Mouse (Mus musculus) MEL (cell line): ENCODE measurements around the gene Agbl5. TPM values are rescaled to one million over a fixed set of nuclear protein-coding genes. Genes with fewer than 3 reads are reported as not detected.

Source experiments
- DNase-seq: peaks from one replicate; pipeline ENCODE4 v3.0.0; 2011; ENCODE audit warnings: low read depth, low spot score
- H3K27ac ChIP-seq: 2 replicates; pipeline ENCODE4 v1.5.1; 2012; ENCODE audit warnings: low read depth, mild to moderate bottlenecking, control low read depth, low read length, moderate library complexity; ENCODE audit not compliant: control insufficient read depth
- H3K27me3 ChIP-seq, 2 experiments: fragments of 150-350 bp in 1 of 2; sonication (generic) in 1 of 2; 2 replicates each; pipeline ENCODE4 v1.6.1; 2012; ENCODE audit warnings: low read length in 2 of 2, mild to moderate bottlenecking in 2 of 2, improper control_type of control experiment in 1 of 2, moderate library complexity in 1 of 2; ENCODE audit not compliant: insufficient read depth in 2 of 2, control insufficient read depth in 1 of 2
- H3K36me3 ChIP-seq, 2 experiments: 2 replicates each; pipeline ENCODE4 v1.6.1; 2012 to 2014; ENCODE audit warnings: low read length in 2 of 2, improper control_type of control experiment in 1 of 2, inconsistent platforms in 1 of 2, mild to moderate bottlenecking in 1 of 2; ENCODE audit not compliant: insufficient read depth in 2 of 2, control insufficient read depth in 1 of 2
- H3K4me1 ChIP-seq, 2 experiments: fragments of 150-350 bp in 1 of 2; sonication (generic) in 1 of 2; 2 replicates each; pipeline ENCODE4 v1.6.1; 2012; ENCODE audit warnings: low read length in 2 of 2, improper control_type of control experiment in 1 of 2, mild to moderate bottlenecking in 1 of 2; ENCODE audit not compliant: insufficient read depth in 2 of 2, control insufficient read depth in 1 of 2
- H3K4me3 ChIP-seq, 2 experiments: fragments of 150-350 bp in 1 of 2; sonication (generic) in 1 of 2; 2 replicates each; pipeline ENCODE4 v1.5.1; 2012; ENCODE audit warnings: low read depth in 2 of 2, low read length in 2 of 2, mild to moderate bottlenecking in 2 of 2, moderate library complexity in 2 of 2, control low read depth in 1 of 2, improper control_type of control experiment in 1 of 2; ENCODE audit not compliant: control insufficient read depth in 1 of 2, insufficient read depth in 1 of 2
- H3K79me2 ChIP-seq: 2 replicates; pipeline ENCODE4 v1.6.1; 2012; ENCODE audit warnings: mild to moderate bottlenecking, low read length, moderate library complexity; ENCODE audit not compliant: control insufficient read depth, poor library complexity, insufficient read depth
- H3K9ac ChIP-seq: 2 replicates; pipeline ENCODE4 v1.6.1; 2012; ENCODE audit warnings: low read depth, mild to moderate bottlenecking, control low read depth, low read length, moderate library complexity; ENCODE audit not compliant: control insufficient read depth, poor library complexity, severe bottlenecking
- H3K9me3 ChIP-seq: fragments of 150-350 bp; sonication (generic); replicated peaks from 2 replicates; pipeline ENCODE4 v1.6.1; 2012; ENCODE audit warnings: mild to moderate bottlenecking, low read length, improper control_type of control experiment, moderate library complexity; ENCODE audit not compliant: insufficient read depth
- BHLHE40 ChIP-seq: IDR thresholded peaks from 2 replicates; pipeline ENCODE4 v1.6.1; 2012; ENCODE audit warnings: low read depth, mild to moderate bottlenecking, inconsistent platforms, low read length, improper control_type of control experiment, borderline replicate concordance
- CHD2 ChIP-seq: IDR thresholded peaks from 2 replicates; pipeline ENCODE4 v1.6.1; 2011; ENCODE audit warnings: low read length, improper control_type of control experiment
- E2F4 ChIP-seq: IDR thresholded peaks from 2 replicates; pipeline ENCODE4 v1.6.1; 2011; ENCODE audit warnings: low read depth, low read length, improper control_type of control experiment, borderline replicate concordance
- ELF1 ChIP-seq: IDR thresholded peaks from 2 replicates; pipeline ENCODE4 v1.6.1; 2014; ENCODE audit warnings: low read depth, mild to moderate bottlenecking, inconsistent platforms, low read length, improper control_type of control experiment, moderate library complexity
- ETS1 ChIP-seq: IDR thresholded peaks from 2 replicates; pipeline ENCODE4 v1.6.1; 2012; ENCODE audit warnings: low read depth, mild to moderate bottlenecking, inconsistent platforms, low read length, improper control_type of control experiment, moderate library complexity
- GABPA ChIP-seq: IDR thresholded peaks from 2 replicates; pipeline ENCODE4 v1.6.1; 2012; ENCODE audit warnings: low read depth, mild to moderate bottlenecking, inconsistent platforms, low read length, improper control_type of control experiment, moderate library complexity
- JUND ChIP-seq: IDR thresholded peaks from 2 replicates; pipeline ENCODE4 v1.6.1; 2011; ENCODE audit warnings: low read depth, mild to moderate bottlenecking, improper control_type of control experiment, low read length
- MAZ ChIP-seq: IDR thresholded peaks from 2 replicates; pipeline ENCODE4 v1.6.1; 2012; ENCODE audit warnings: low read depth, mild to moderate bottlenecking, inconsistent platforms, low read length, improper control_type of control experiment
- MXI1 ChIP-seq: IDR thresholded peaks from 2 replicates; pipeline ENCODE4 v1.6.1; 2011; ENCODE audit warnings: mild to moderate bottlenecking, low read depth, low read length, improper control_type of control experiment
- MYB ChIP-seq: IDR thresholded peaks from 2 replicates; pipeline ENCODE4 v1.6.1; 2011; ENCODE audit warnings: mild to moderate bottlenecking, low read depth, low read length, improper control_type of control experiment
- NELFE ChIP-seq: IDR thresholded peaks from 2 replicates; pipeline ENCODE4 v1.6.1; 2011; ENCODE audit warnings: low read depth, low read length, improper control_type of control experiment
- POLR2A ChIP-seq, 2 experiments: IDR thresholded peaks; 2 replicates each; pipeline ENCODE4 v1.6.1; 2011 to 2012; ENCODE audit warnings: low read length in 2 of 2, mild to moderate bottlenecking in 2 of 2, control low read depth in 1 of 2, improper control_type of control experiment in 1 of 2, low read depth in 1 of 2, moderate library complexity in 1 of 2; ENCODE audit not compliant: control insufficient read depth in 1 of 2, insufficient read depth in 1 of 2, poor library complexity in 1 of 2
- POLR2AphosphoS2 ChIP-seq: IDR thresholded peaks from 2 replicates; pipeline ENCODE4 v1.6.1; 2011; ENCODE audit warnings: low read length, improper control_type of control experiment
- RAD21 ChIP-seq: IDR thresholded peaks from 2 replicates; pipeline ENCODE4 v1.6.1; 2011; ENCODE audit warnings: mild to moderate bottlenecking, low read depth, low read length, improper control_type of control experiment
- SMC3 ChIP-seq: IDR thresholded peaks from 2 replicates; pipeline ENCODE4 v1.6.1; 2011; ENCODE audit warnings: low read depth, low read length, improper control_type of control experiment
- TCF12 ChIP-seq: IDR thresholded peaks from 2 replicates; pipeline ENCODE4 v1.6.1; 2014; ENCODE audit warnings: low read depth, mild to moderate bottlenecking, inconsistent platforms, low read length, improper control_type of control experiment, moderate library complexity
- UBTF ChIP-seq: IDR thresholded peaks from 2 replicates; pipeline ENCODE4 v1.6.1; 2012; ENCODE audit warnings: low read depth, mild to moderate bottlenecking, inconsistent platforms, low read length, improper control_type of control experiment, moderate library complexity, borderline replicate concordance; ENCODE audit not compliant: insufficient read depth
- USF1 ChIP-seq: IDR thresholded peaks from 2 replicates; pipeline ENCODE4 v1.6.1; 2014; ENCODE audit warnings: low read depth, mild to moderate bottlenecking, inconsistent platforms, low read length, improper control_type of control experiment, moderate library complexity
- USF2 ChIP-seq, 2 experiments: IDR thresholded peaks; 2 replicates each; pipeline ENCODE4 v1.6.1; 2011 to 2012; ENCODE audit warnings: improper control_type of control experiment in 2 of 2, low read length in 2 of 2, borderline replicate concordance in 1 of 2, inconsistent platforms in 1 of 2, low read depth in 1 of 2, mild to moderate bottlenecking in 1 of 2; ENCODE audit not compliant: insufficient read depth in 1 of 2
- ZC3H11A ChIP-seq: IDR thresholded peaks from 2 replicates; pipeline ENCODE4 v1.6.1; 2012; ENCODE audit warnings: low read depth, mild to moderate bottlenecking, inconsistent platforms, low read length, improper control_type of control experiment
- ZKSCAN1 ChIP-seq: IDR thresholded peaks from 2 replicates; pipeline ENCODE4 v1.6.1; 2012; ENCODE audit warnings: low read depth, mild to moderate bottlenecking, inconsistent platforms, low read length, improper control_type of control experiment, moderate library complexity
- ZMIZ1 ChIP-seq: IDR thresholded peaks from 2 replicates; pipeline ENCODE4 v1.6.1; 2012; ENCODE audit warnings: low read depth, mild to moderate bottlenecking, inconsistent platforms, low read length, improper control_type of control experiment, moderate library complexity
- ZNF384 ChIP-seq: IDR thresholded peaks from 2 replicates; pipeline ENCODE4 v1.6.1; 2012; ENCODE audit warnings: low read depth, mild to moderate bottlenecking, inconsistent platforms, low read length, improper control_type of control experiment
- polyA plus RNA-seq, 2 experiments: library from polyadenylated mRNA; stranded (reverse) in 1 of 2; unstranded in 1 of 2; fragments of >175 nt in 1 of 2; fragments of >200 nt in 1 of 2; gene quantifications; 2 replicates each; pipeline versions ENCODE4 v1.2.1 to v1.2.4; 2012; ENCODE audit warnings: low replicate concordance in 2 of 2, low read depth in 1 of 2; ENCODE audit not compliant: insufficient read length in 2 of 2, insufficient read depth in 1 of 2, missing spikeins in 1 of 2
- total RNA-seq: library from RNA; depleted of rRNA; stranded (reverse); fragments of 300-350 nt; gene quantifications from 2 replicates; pipeline ENCODE4 v1.2.3, GENCODE M21; 2012

Gene Agbl5
- total and polyA plus RNA-seq, 3 experiments: 10.6 to 45.0 TPM; not detected in 1

DNA sequence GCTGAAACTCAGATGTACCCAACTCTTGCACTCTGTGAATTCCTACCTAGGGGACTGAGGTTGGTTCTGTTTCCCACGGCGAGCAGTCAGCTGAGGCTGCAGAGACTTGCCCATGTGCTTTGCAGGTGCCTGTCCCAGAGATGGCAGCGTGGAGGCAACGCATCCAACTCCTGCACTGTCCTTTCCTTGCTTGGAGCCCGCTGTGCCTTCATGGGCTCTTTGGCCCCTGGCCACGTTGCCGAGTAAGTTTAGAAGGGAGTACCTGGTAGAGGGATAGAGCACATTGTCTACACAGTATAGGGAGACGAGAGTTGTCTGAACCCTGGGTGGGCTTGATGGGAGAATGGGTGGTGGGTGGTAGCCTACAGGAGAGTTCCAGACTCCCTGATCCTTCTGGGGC lies 36.1 kb downstream of the Agbl5 start:
- H3K27me3 ChIP-seq: no peaks in the 10 kb centered on the region
- H3K4me1 ChIP-seq: peaks cover 5 to 11% of the 10 kb centered on the region in 2 experiments; a peak in 3 of 4 replicates

DNA sequence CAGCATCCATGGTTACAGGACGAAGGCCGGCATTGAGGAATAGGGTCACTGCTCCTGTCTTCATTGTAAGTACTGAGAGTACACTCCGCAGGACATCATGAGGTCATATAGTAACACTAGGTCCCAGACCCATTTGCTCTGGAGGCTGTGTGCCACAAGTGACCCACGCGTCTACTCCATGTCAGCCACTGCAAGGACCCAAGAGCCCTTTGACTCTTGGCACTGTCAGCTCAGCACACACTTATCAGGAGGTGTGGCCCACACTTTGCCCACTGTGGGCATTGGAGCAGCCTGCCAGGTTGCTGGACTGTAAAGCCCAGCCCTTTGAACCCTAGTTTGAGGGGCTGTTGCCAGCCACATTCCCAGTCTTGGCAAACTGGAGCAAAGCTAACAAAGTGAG lies 36.7 kb downstream of the Agbl5 start:
- no peak for TF ChIP-seq POLR2AphosphoS2
- no peak for TF ChIP-seq E2F4
- TF ChIP-seq MAZ: no peak
- TF ChIP-seq BHLHE40: no peak
- TF ChIP-seq JUND: no peak
- no peak for TF ChIP-seq NELFE
- TF ChIP-seq UBTF: no peak
- no peak for TF ChIP-seq ZKSCAN1
- TF ChIP-seq POLR2A (IDR thresholded peaks at IDR 0.05; ENCODE audit: control insufficient read depth in 1 of 2, insufficient read depth in 1 of 2, low read depth in 1 of 2, low read length in 2 of 2, poor library complexity in 1 of 2): no peak
- TF ChIP-seq ZNF384: no peak
- TF ChIP-seq ELF1: no peak
- TF ChIP-seq ETS1: no peak
- TF ChIP-seq CHD2: no peak
- TF ChIP-seq MXI1: no peak
- TF ChIP-seq SMC3: no peak
- no peak for TF ChIP-seq USF2 (IDR thresholded peaks at IDR 0.05; ENCODE audit: borderline replicate concordance in 1 of 2, insufficient read depth in 1 of 2, low read depth in 1 of 2, low read length in 2 of 2)
- H3K27me3 ChIP-seq: no peaks in the 10 kb centered on the region
- DNase-seq: no peak
- H3K79me2 ChIP-seq: peaks cover 14% of the 10 kb centered on the region
- H3K4me3 ChIP-seq: no peak overlapping the region
- H3K9me3 ChIP-seq: no peaks in the 10 kb centered on the region
- peaks cover 0 to 2% of the 10 kb centered on the region in 2 experiments; a peak in 1 of 4 replicates for H3K36me3 ChIP-seq
- H3K9ac ChIP-seq: no peak overlapping the region
- no peak overlapping the region for H3K27ac ChIP-seq
- H3K4me1 ChIP-seq: peaks cover 5 to 10% of the 10 kb centered on the region in 2 experiments; a peak in 3 of 4 replicates

More for the DNA sequence above, 36.1 kb downstream of the Agbl5 start:
- Histone ChIP-seq H3K27ac (no peak overlapping the region), H3K9ac (no peak overlapping the region), H3K79me2 (peaks cover 14% of the 10 kb centered on the region), H3K4me3 (no peak overlapping the region), H3K36me3 (peaks cover 0 to 2% of the 10 kb centered on the region in 2 experiments; a peak in 1 of 4 replicates)
- no peak for DNase-seq
- TF ChIP-seq USF2 (IDR thresholded peaks at IDR 0.05; ENCODE audit: borderline replicate concordance in 1 of 2, insufficient read depth in 1 of 2, low read depth in 1 of 2, low read length in 2 of 2): no peak
- no peak for TF ChIP-seq MYB
- TF ChIP-seq RAD21: no peak
- TF ChIP-seq E2F4: no peak
- no peak for TF ChIP-seq ZC3H11A
- TF ChIP-seq USF1: no peak
- TF ChIP-seq ZMIZ1: no peak
- no peak for TF ChIP-seq GABPA
- TF ChIP-seq TCF12: no peak
- TF ChIP-seq ETS1: no peak
- TF ChIP-seq POLR2A (IDR thresholded peaks at IDR 0.05; ENCODE audit: control insufficient read depth in 1 of 2, insufficient read depth in 1 of 2, low read depth in 1 of 2, low read length in 2 of 2, poor library complexity in 1 of 2): no peak
- TF ChIP-seq, all 39 proteins: peak for 0
- H3K9me3 ChIP-seq: no peaks in the 10 kb centered on the region
